Mouse (Mus musculus): ENCODE results near the gene Zbtb7b.

Zbtb7b gene

GRCm38 (mm10) chr3:89365486-89366414, 28.8 kb downstream of the Zbtb7b start:
- DNase-seq, result peak; percentile 54 to 72

DNA sequence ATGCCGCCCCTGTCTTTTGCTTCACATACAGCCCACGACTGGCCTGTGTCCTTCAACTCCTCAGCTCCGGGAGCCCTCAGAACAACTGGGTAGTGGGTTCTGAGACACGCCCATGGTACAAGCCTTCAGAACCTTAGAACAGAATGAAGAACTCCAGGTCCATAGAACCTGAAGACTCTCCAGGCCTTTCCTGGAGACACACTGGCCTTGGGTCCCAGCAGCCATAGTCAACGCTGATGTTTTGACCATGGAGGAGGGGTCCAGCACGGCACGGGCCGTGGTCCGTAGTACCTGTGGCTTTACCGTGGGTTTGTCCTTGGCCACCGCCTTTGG, 29.5 kb downstream of the Zbtb7b start, which contains the start of gene Dcst1:
TSS of gene Dcst1 (minus strand) at position 101 of the 333 bp plus-strand sequence.
- DNase-seq, result no peak

GRCm38 (mm10) chr3:89364631-89365030, 29.9 kb downstream of the Zbtb7b start:
- no peak for DNase-seq

- DNase-seq, result no peak
Observed at GRCm38 (mm10) chr3:89361675-89362074, 32.9 kb downstream of the Zbtb7b start, which contains the start of gene Dcst2. Dcst2 (plus strand) TSS chr3:89361975.

GRCm38 (mm10) chr3:89360237-89360636, 34.3 kb downstream of the Zbtb7b start:
- DNase-seq, result no peak

DNA sequence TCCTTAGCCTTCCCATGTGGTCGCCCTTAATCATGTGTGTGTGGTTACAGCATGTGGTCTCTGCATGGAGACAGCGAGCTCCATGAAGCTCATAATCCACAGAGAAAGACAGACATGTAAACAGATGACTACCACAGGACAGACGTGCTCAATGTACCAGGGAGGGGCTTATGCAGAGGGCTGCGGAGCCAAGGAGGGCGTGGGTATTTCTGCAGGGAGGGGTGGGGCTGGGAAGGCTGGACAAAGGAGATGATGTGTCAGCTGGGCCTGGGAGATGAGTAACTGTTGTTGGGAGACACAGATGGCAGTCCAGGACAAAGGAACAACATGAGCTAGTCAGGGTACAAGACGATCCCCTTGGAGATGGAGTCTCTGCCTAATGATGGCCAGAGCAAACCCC, 34.9 kb downstream of the Zbtb7b start:
- DNase-seq, result no peak

GRCm38 (mm10) chr3:89356029-89356428, 38.5 kb downstream of the Zbtb7b start:
- no peak for DNase-seq

DNA sequence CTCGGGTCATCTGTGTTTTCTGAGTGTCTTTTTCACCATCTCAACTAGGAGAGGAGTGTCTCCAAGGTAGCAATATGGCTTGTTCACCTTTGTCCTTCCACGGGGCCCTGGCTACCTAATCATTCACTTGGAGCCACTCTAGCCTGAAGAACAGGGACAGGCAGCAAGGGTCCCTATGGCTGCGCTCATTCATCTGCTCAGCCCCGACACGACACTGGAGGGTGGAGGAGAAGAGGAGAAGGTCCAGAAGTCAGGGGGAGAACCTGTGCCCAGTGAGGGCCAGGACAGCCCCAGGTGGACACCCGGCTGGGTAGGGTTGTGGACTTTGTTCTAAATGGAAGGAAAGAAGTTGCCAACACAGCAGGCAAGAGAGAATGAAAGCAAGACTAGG, 39.1 kb downstream of the Zbtb7b start:
- peak in 1 of 2 experiments; percentile 57 for DNase-seq

- peak; percentile 93 for DNase-seq
Observed at GRCm38 (mm10) chr3:89354816-89355511, 39.6 kb downstream of the Zbtb7b start.

- DNase-seq, result no peak
Observed at GRCm38 (mm10) chr3:89351271-89351670, 43.3 kb downstream of the Zbtb7b start.

- DNase-seq, result peak; percentile 96
Observed at GRCm38 (mm10) chr3:89349869-89350501, 44.6 kb downstream of the Zbtb7b start, which contains the start of gene Adam15. Adam15 (minus strand) TSS chr3:89349996.

DNA sequence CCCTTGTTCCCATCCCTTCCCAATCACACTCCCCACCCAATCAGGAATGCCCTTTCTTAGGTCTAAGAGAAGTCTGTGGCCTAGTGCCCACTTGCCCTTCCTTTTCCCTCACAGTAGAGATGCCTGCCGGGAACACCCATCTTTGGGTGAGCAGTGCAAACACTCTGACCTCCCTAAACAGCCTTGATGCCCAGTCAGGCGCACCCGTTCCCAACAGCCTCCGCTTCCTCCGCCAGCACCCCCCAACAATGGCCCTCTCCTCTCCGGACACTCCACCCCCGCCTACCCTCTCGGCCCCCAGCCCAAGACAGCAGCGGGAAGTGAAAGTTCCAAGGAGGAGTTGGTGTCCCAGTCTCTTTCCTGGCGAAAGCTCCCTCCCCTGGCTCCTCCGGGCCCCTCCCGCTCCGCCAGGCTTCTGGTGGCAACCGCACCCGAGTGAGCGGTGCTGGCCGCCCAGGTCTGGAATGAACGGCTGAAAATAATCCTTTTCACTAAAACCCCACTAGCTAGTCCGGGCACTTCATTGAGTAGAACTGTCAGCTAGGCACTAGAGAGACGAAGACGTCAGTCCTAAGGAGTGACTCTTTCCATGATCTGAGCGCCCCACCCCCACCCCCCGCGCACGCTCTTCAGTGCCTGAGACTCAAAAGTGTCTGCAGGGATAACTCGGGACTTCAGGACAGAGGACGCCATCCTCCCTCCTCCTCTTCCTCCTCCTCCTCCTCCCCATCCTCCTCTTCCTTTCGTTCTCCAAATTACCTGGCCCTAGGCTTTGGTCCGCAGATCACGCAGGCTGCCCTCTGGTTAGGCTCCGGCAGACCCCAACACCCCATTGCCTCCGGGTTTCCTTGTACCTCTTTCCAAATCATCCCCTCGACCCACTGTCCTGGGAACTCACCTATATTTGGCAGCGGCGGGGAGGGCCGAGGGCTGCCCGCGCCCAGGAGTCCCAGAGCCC, 45.4 kb downstream of the Zbtb7b start:
- DNase-seq, result peak; percentile 64 to 76

- peak in 1 of 2 experiments; percentile 52 for DNase-seq
Observed at GRCm38 (mm10) chr3:89347916-89348315, 46.7 kb downstream of the Zbtb7b start.

- DNase-seq, result no peak
Observed at GRCm38 (mm10) chr3:89346815-89347540, 47.6 kb downstream of the Zbtb7b start.

- DNase-seq, result no peak
Observed at GRCm38 (mm10) chr3:89343279-89343678, 51.3 kb downstream of the Zbtb7b start.

GRCm38 (mm10) chr3:89341794-89342193, 52.8 kb downstream of the Zbtb7b start:
- DNase-seq, result no peak

GRCm38 (mm10) chr3:89340465-89340864, 54.1 kb downstream of the Zbtb7b start:
- DNase-seq, result peak; percentile 85 to 87

- peak; percentile 89 to 91 for DNase-seq
Observed at GRCm38 (mm10) chr3:89339416-89339815, 55.2 kb downstream of the Zbtb7b start.

GRCm38 (mm10) chr3:89337721-89338578, 56.6 kb downstream of the Zbtb7b start, which contains the start of gene Efna4:
Efna4 (minus strand) TSS chr3:89338028.
- DNase-seq, result peak; percentile 72 to 83

DNA sequence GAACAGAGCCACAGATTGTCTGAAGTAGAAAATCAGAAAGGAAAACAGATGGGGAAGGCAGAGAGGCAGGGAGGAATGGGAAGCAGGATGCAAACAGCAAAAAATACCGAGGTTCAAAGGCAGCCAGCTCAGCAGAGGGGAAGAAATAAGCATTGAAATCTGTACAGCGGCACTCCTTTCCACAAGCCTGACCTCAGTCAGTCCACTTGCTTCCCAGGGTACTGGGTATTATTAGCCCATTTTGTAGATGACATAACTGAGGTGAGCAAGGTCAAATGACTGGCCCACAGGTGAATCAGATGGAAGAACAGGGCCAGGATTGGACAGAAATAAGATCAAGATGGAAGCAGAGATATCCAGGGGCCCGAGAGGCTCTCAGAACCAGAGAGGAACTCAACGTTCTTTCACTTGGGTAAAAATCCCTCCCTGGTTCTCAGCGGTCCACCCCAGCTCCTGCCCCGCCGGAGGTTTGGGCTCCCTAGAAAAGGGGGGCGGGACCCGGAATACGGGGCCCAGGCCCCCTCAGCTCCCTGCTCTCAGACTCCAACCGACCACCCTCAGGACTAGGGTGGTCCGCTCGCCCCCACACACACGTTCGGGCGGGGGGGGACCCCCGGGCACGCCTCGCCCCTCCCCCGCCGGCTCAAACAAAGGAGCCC, 57.4 kb downstream of the Zbtb7b start:
- no peak for DNase-seq
